Mouse (Mus musculus): ENCODE measurements at regions not wholly inside any gene's neighbourhood (a gene's known extent, or its start where the extent isn't known, plus 50 kb on each side); places are given as distances from the start of the nearest gene placed in this dataset.

- DNase-seq (ENCODE audit: low spot score in 2 of 2), result no peak
These were observed 581.8 kb downstream of the Tox3 start for GRCm38 (mm10) chr8:89766387-89766786.

GRCm38 (mm10) chr8:89759531-89759930 lies 588.6 kb downstream of the Tox3 start:
- DNase-seq (ENCODE audit: low spot score in 2 of 2), result no peak

GRCm38 (mm10) chr8:89758695-89759094 lies 589.4 kb downstream of the Tox3 start:
- peak; percentile 12 to 19 for DNase-seq (ENCODE audit: low spot score in 2 of 2)

- peak; percentile 9 to 26 for DNase-seq (ENCODE audit: low spot score in 2 of 2)
These were observed 592.2 kb downstream of the Tox3 start for GRCm38 (mm10) chr8:89755951-89756350.

- no peak for DNase-seq (ENCODE audit: low spot score in 2 of 2)
These were observed 596.9 kb downstream of the Tox3 start for GRCm38 (mm10) chr8:89751201-89751600.

- no peak for DNase-seq (ENCODE audit: low spot score in 2 of 2)
These were observed 600.4 kb downstream of the Tox3 start for GRCm38 (mm10) chr8:89747726-89748125.

- no peak for DNase-seq (ENCODE audit: low spot score in 2 of 2)
These were observed 603.7 kb downstream of the Tox3 start for GRCm38 (mm10) chr8:89744267-89745028.

GRCm38 (mm10) chr8:89738657-89739056 lies 609.5 kb downstream of the Tox3 start:
- DNase-seq (ENCODE audit: low spot score in 2 of 2), result no peak

- DNase-seq (ENCODE audit: low spot score in 2 of 2), result no peak
These were observed 610.5 kb downstream of the Tox3 start for GRCm38 (mm10) chr8:89737636-89738035.

- DNase-seq (ENCODE audit: low spot score in 2 of 2), result no peak
These were observed 620.9 kb downstream of the Tox3 start for GRCm38 (mm10) chr8:89727252-89727651.

- DNase-seq (ENCODE audit: low spot score in 2 of 2), result no peak
These were observed 626.3 kb downstream of the Tox3 start for GRCm38 (mm10) chr8:89721684-89722305.

GRCm38 (mm10) chr8:89713880-89714279 lies 634.3 kb downstream of the Tox3 start:
- no peak for DNase-seq (ENCODE audit: low spot score in 2 of 2)

- DNase-seq (ENCODE audit: low spot score in 2 of 2), result no peak
These were observed 640.7 kb downstream of the Tox3 start for GRCm38 (mm10) chr8:89707341-89707928.

- DNase-seq (ENCODE audit: low spot score in 2 of 2), result no peak
These were observed 641.7 kb upstream of the Sall1 start for GRCm38 (mm10) chr8:89685696-89686095.

GRCm38 (mm10) chr8:89680937-89681336 lies 637.0 kb upstream of the Sall1 start:
- DNase-seq (ENCODE audit: low spot score in 2 of 2), result no peak

GRCm38 (mm10) chr8:89680341-89680740 lies 636.4 kb upstream of the Sall1 start:
- no peak for DNase-seq (ENCODE audit: low spot score in 2 of 2)

- DNase-seq (ENCODE audit: low spot score in 2 of 2), result no peak
These were observed 635.6 kb upstream of the Sall1 start for GRCm38 (mm10) chr8:89679551-89679950.

- DNase-seq (ENCODE audit: low spot score in 2 of 2), result no peak
These were observed 633.3 kb upstream of the Sall1 start for GRCm38 (mm10) chr8:89677266-89677665.

GRCm38 (mm10) chr8:89673911-89674310 lies 629.9 kb upstream of the Sall1 start:
- DNase-seq (ENCODE audit: low spot score in 2 of 2), result no peak

- no peak for DNase-seq (ENCODE audit: low spot score in 2 of 2)
These were observed 628.7 kb upstream of the Sall1 start for GRCm38 (mm10) chr8:89672631-89673030.

- no peak for DNase-seq (ENCODE audit: low spot score in 2 of 2)
These were observed 621.1 kb upstream of the Sall1 start for GRCm38 (mm10) chr8:89664911-89665689.

GRCm38 (mm10) chr8:89663859-89664258 lies 619.9 kb upstream of the Sall1 start:
- DNase-seq (ENCODE audit: low spot score in 2 of 2), result no peak

Data from layer of hippocampus, postnatal 10 days (tissue).